Mouse (Mus musculus) right cerebral cortex, postnatal 14 days (tissue): ENCODE results near the gene Zfp978.
"Not testable (repeated sequence)": the region's sequence is repeated elsewhere in the genome, so short reads cannot be mapped to it uniquely, and the experiment has no call there.

Experiments
- DNase-seq: peaks from one replicate; pipeline ENCODE4 v3.0.0; 2022

The Zfp978 gene

GRCm38 (mm10) chr4:147361003-147361402, at the start of gene Zfp978:
Gene Zfp978 (plus strand): TSS chr4:147361303.
- not testable (repeated sequence) for DNase-seq

- not testable (repeated sequence) for DNase-seq
Measured at GRCm38 (mm10) chr4:147335036-147335690, 25.9 kb upstream of the Zfp978 start.

- not testable (repeated sequence) for DNase-seq
Measured at GRCm38 (mm10) chr4:147335691-147336367, 25.3 kb upstream of the Zfp978 start.

- DNase-seq, result not testable (repeated sequence)
Measured at GRCm38 (mm10) chr4:147336368-147337195, 24.5 kb upstream of the Zfp978 start.

- DNase-seq, result not testable (repeated sequence)
Measured at GRCm38 (mm10) chr4:147337520-147337919, 23.6 kb upstream of the Zfp978 start.

- no peak for DNase-seq
Measured at GRCm38 (mm10) chr4:147338032-147338610, 23.0 kb upstream of the Zfp978 start.

- DNase-seq, result not testable (repeated sequence)
Measured at GRCm38 (mm10) chr4:147338706-147339105, 22.4 kb upstream of the Zfp978 start.

- DNase-seq, result not testable (repeated sequence)
Measured at GRCm38 (mm10) chr4:147339601-147340219, 21.4 kb upstream of the Zfp978 start.

- DNase-seq, result not testable (repeated sequence)
Measured at GRCm38 (mm10) chr4:147340236-147340635, 20.9 kb upstream of the Zfp978 start.

GRCm38 (mm10) chr4:147340876-147341275, 20.2 kb upstream of the Zfp978 start:
- not testable (repeated sequence) for DNase-seq

- not testable (repeated sequence) for DNase-seq
Measured at GRCm38 (mm10) chr4:147343042-147343908, 17.8 kb upstream of the Zfp978 start.

GRCm38 (mm10) chr4:147345061-147345554, 16.0 kb upstream of the Zfp978 start:
- not testable (repeated sequence) for DNase-seq

- not testable (repeated sequence) for DNase-seq
Measured at GRCm38 (mm10) chr4:147346361-147347035, 14.6 kb upstream of the Zfp978 start.

GRCm38 (mm10) chr4:147347300-147347699, 13.8 kb upstream of the Zfp978 start:
- not testable (repeated sequence) for DNase-seq

GRCm38 (mm10) chr4:147347880-147348279, 13.2 kb upstream of the Zfp978 start:
- not testable (repeated sequence) for DNase-seq

- DNase-seq, result not testable (repeated sequence)
Measured at GRCm38 (mm10) chr4:147348401-147348800, 12.7 kb upstream of the Zfp978 start.

GRCm38 (mm10) chr4:147348906-147349686, 12.0 kb upstream of the Zfp978 start:
- DNase-seq, result not testable (repeated sequence)

GRCm38 (mm10) chr4:147349687-147350415, 11.3 kb upstream of the Zfp978 start:
- not testable (repeated sequence) for DNase-seq

GRCm38 (mm10) chr4:147350541-147350940, 10.6 kb upstream of the Zfp978 start:
- not testable (repeated sequence) for DNase-seq
